Mouse (Mus musculus) hindbrain, embryonic 16.5 days (tissue): ENCODE measurements around the gene Thap3. TPM values are rescaled to one million over a fixed set of nuclear protein-coding genes. Genes with fewer than 3 reads are reported as not detected.
A peak's percentile ranks its signal among the peaks of the same experiment; 100 is the strongest.

ENCODE experiments used
- ATAC-seq: fragments of 200-750 bp; cut with Nextera tagmentation; 2 replicates; pipeline ENCODE4 v1.8.0; 2017; ENCODE audit warnings: moderate TSS enrichment, moderate library complexity
- H3K27ac ChIP-seq: fragments of 300-500 bp; sonication (generic); 2 replicates; pipeline ENCODE4 v1.5.1; 2014; ENCODE audit warnings: low read depth, mild to moderate bottlenecking, control low read depth, low read length, moderate library complexity
- H3K27me3 ChIP-seq: fragments of 300-500 bp; sonication (generic); replicated peaks from 2 replicates; pipeline ENCODE4 v1.6.1; 2014; ENCODE audit warnings: low read length; ENCODE audit not compliant: control insufficient read depth, insufficient read depth
- H3K36me3 ChIP-seq: fragments of 300-500 bp; sonication (generic); 2 replicates; pipeline ENCODE4 v1.6.1; 2014; ENCODE audit warnings: mild to moderate bottlenecking, low read length, moderate library complexity, mixed read lengths; ENCODE audit not compliant: control insufficient read depth, insufficient read depth
- H3K4me1 ChIP-seq: fragments of 300-500 bp; sonication (generic); 2 replicates; pipeline ENCODE4 v1.6.1; 2014; ENCODE audit warnings: low read depth, low read length; ENCODE audit not compliant: control insufficient read depth, insufficient read depth
- H3K4me2 ChIP-seq: fragments of 300-500 bp; sonication (generic); 2 replicates; pipeline ENCODE4 v1.6.1; 2014; ENCODE audit warnings: mild to moderate bottlenecking, low read length, control low read depth, moderate library complexity
- H3K4me3 ChIP-seq: fragments of 300-500 bp; sonication (generic); 2 replicates; pipeline ENCODE4 v1.5.1; 2014; ENCODE audit warnings: mild to moderate bottlenecking, low read length, control low read depth, moderate library complexity
- H3K9ac ChIP-seq: fragments of 300-500 bp; sonication (generic); 2 replicates; pipeline ENCODE4 v1.6.1; 2014; ENCODE audit warnings: low read depth, mild to moderate bottlenecking, control low read depth, low read length, moderate library complexity
- H3K9me3 ChIP-seq: fragments of 300-500 bp; sonication (generic); 2 replicates; pipeline ENCODE4 v1.6.1; 2014; ENCODE audit warnings: mild to moderate bottlenecking, low read length, moderate library complexity; ENCODE audit not compliant: control insufficient read depth
- WGBS: fragments of 180-500 bp; shearing (Covaris S2); extraction: QIAGEN DNeasy Blood & Tissue Kit; methylation state at CpG from one replicate; pipeline ENCODE4 v1.1.7; 2014; 5-methylcytosine and 5-hydroxymethylcytosine counted together
- polyA plus RNA-seq: library from polyadenylated mRNA; unstranded; fragments of >200 nt; fragmentation: Nextera tagmentation; extraction: Ambion mirVana; gene quantifications from 2 replicates; pipeline ENCODE4 v1.2.1, GENCODE M21; 2015

Thap3 gene
- polyA plus RNA-seq, 1 experiment from 2014 or later: 35.7 TPM

DNA sequence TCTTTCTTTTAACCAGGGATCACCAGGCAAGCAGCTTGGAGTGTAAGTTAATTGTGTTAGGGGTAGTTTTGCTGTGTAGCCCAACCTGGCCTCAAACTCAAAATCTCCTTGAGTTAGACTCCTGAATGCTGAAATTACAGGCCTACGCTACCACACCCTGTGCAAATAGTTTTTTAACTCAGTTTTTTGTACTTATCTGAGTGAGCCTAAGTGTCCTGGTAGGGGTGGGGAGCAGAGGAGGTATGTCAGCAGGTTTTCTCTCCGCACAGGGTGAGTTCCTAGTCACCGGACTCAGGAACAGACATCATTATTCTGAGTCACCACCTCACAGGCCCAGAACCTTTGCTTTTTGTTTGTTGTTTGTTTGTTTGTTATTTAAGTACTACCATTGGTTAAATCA, 13.3 kb upstream of the Thap3 start:
- no peaks in the 10 kb centered on the region for H3K9me3 ChIP-seq
- WGBS: 93% methylated on average over 3 of the region's 3 CpGs
- H3K4me3 ChIP-seq: no peak overlapping the region
- H3K27me3 ChIP-seq: peaks cover 8% of the 10 kb centered on the region
- no peak for ATAC-seq
- H3K9ac ChIP-seq: no peak overlapping the region
- H3K36me3 ChIP-seq: no peaks in the 10 kb centered on the region
- H3K4me2 ChIP-seq: no peak overlapping the region
- H3K27ac ChIP-seq: no peak overlapping the region
- H3K4me1 ChIP-seq: peaks cover 7% of the 10 kb centered on the region

DNA sequence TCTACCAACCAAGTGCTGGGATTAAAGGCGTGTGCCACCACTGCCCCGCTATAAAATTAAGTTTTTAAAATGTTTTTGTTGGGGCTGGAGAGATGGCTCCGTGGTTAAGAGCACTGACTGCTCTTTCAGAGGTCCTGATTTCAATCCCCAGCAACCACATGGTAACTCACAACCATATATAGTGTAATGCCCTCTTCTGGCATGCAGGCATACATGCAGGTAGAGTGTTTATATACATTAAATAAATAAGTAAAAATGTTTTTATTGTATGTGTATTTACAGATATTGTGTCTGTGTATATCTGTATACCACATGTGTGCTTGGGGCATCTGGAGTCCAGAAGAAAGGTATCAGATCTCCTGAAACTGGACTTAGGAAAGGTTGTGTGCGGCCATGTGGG, 12.5 kb upstream of the Thap3 start:
- Histone ChIP-seq H3K9me3 (no peaks in the 10 kb centered on the region), H3K4me1 (peaks cover 8% of the 10 kb centered on the region), H3K27me3 (peaks cover 1% of the 10 kb centered on the region; the same call in 1 of the 2 replicates), H3K36me3 (no peaks in the 10 kb centered on the region), H3K27ac (no peak overlapping the region), H3K4me2 (no peak overlapping the region), H3K4me3 (no peak overlapping the region), H3K9ac (no peak overlapping the region)
- 59% methylated on average over 4 of the region's 4 CpGs for WGBS
- ATAC-seq: no peak

- Histone ChIP-seq H3K9ac (no peak overlapping the region), H3K27me3 (no peaks in the 10 kb centered on the region)
Observed at GRCm38 (mm10) chr4:152000906-152001305, 12.1 kb upstream of the Thap3 start.

DNA sequence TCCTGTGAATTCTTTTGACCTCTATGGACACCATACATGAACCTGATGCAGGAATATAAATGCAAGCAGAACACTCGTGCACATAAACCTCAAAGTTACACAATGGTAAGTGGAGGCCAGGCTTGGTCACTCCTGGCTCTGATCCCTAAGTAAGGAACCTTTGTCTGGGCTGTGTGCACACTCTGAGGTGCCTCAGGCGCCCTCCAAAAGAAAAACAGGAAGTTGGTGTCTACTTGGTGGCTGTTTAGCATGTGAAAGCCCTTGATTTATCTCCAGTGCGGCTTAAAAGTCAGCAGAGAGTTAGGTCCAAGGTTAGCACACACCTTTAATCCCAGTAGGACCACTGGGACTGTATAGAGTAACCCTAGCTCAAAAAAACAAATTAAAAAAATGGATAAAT, 10.7 kb upstream of the Thap3 start:
- Histone ChIP-seq H3K4me3 (no peak overlapping the region), H3K4me2 (no peak overlapping the region), H3K9me3 (no peaks in the 10 kb centered on the region), H3K4me1 (peaks cover 10% of the 10 kb centered on the region), H3K9ac (no peak overlapping the region), H3K27me3 (no peaks in the 10 kb centered on the region), H3K27ac (no peak overlapping the region), H3K36me3 (no peaks in the 10 kb centered on the region)
- WGBS: 73% methylated on average over 3 of the region's 3 CpGs
- ATAC-seq: no peak

More at GRCm38 (mm10) chr4:152000906-152001305, 12.1 kb upstream of the Thap3 start:
- Histone ChIP-seq H3K4me2 (no peak overlapping the region), H3K4me1 (peaks cover 8% of the 10 kb centered on the region), H3K4me3 (no peak overlapping the region), H3K27ac (no peak overlapping the region), H3K9me3 (no peaks in the 10 kb centered on the region), H3K36me3 (no peaks in the 10 kb centered on the region)
- no peak for ATAC-seq
- WGBS: 49% methylated on average over 4 of the region's 4 CpGs

DNA sequence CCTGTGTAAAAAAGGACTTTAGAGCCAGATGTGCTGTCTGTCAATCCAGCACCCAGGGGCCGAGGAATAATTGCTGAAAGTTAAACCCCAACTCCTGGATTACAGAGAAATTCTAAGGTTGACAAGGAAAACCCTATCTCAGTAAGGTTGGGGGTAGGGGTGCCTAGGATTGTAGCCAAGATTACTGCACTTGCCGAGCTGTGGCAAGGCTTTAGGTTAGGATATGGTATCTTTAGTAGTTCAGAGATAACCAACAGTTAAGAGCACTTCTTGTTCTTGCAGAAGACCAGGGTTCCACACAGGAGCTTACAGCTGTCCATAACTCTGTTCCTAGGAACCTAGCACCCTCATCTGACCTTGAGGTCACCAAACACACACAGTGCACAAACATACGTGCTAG, 8.9 kb upstream of the Thap3 start:
- H3K4me1 ChIP-seq: peaks cover 20% of the 10 kb centered on the region
- H3K9me3 ChIP-seq: no peaks in the 10 kb centered on the region
- no peaks in the 10 kb centered on the region for H3K27me3 ChIP-seq
- H3K4me3 ChIP-seq: no peak overlapping the region; the same call in 1 of the 2 replicates
- no peak overlapping the region for H3K27ac ChIP-seq
- no peaks in the 10 kb centered on the region for H3K36me3 ChIP-seq
- H3K4me2 ChIP-seq: peak overlapping the region; percentile 71
- no peak overlapping the region for H3K9ac ChIP-seq
- ATAC-seq: no peak
- 76% methylated on average over 3 of the region's 3 CpGs for WGBS

- 4% methylated on average over 13 of the region's 13 CpGs for WGBS
- no peak for ATAC-seq
- Histone ChIP-seq H3K4me1 (peaks cover 20% of the 10 kb centered on the region), H3K4me2 (peak overlapping the region; percentile 71), H3K27ac (peak overlapping the region; percentile 90), H3K9me3 (no peaks in the 10 kb centered on the region), H3K27me3 (no peaks in the 10 kb centered on the region), H3K36me3 (peaks cover 7% of the 10 kb centered on the region), H3K9ac (peak overlapping the region; percentile 82), H3K4me3 (peak overlapping the region; percentile 99)
Observed at GRCm38 (mm10) chr4:151996951-151997222, 8.1 kb upstream of the Thap3 start.

GRCm38 (mm10) chr4:151996173-151996950, 7.6 kb upstream of the Thap3 start, which contains the start of gene Phf13:
Gene Phf13, minus strand, starts transcription at chr4:151996258.
- H3K9ac ChIP-seq: peak within 1 kb of the TSS; percentile 95
- peak within 1 kb of the TSS; percentile 90 for H3K27ac ChIP-seq
- WGBS: under 1% methylated on average over 87 of the region's 94 CpGs
- H3K36me3 ChIP-seq: peaks cover 11% of the 10 kb centered on the region
- peak within 1 kb of the TSS; percentile 99 for H3K4me3 ChIP-seq
- peak; percentile 98 for ATAC-seq
- no peaks in the 10 kb centered on the region for H3K9me3 ChIP-seq
- H3K4me2 ChIP-seq: peak within 1 kb of the TSS; percentile 88
- peaks cover 20% of the 10 kb centered on the region for H3K4me1 ChIP-seq
- no peaks in the 10 kb centered on the region for H3K27me3 ChIP-seq

DNA sequence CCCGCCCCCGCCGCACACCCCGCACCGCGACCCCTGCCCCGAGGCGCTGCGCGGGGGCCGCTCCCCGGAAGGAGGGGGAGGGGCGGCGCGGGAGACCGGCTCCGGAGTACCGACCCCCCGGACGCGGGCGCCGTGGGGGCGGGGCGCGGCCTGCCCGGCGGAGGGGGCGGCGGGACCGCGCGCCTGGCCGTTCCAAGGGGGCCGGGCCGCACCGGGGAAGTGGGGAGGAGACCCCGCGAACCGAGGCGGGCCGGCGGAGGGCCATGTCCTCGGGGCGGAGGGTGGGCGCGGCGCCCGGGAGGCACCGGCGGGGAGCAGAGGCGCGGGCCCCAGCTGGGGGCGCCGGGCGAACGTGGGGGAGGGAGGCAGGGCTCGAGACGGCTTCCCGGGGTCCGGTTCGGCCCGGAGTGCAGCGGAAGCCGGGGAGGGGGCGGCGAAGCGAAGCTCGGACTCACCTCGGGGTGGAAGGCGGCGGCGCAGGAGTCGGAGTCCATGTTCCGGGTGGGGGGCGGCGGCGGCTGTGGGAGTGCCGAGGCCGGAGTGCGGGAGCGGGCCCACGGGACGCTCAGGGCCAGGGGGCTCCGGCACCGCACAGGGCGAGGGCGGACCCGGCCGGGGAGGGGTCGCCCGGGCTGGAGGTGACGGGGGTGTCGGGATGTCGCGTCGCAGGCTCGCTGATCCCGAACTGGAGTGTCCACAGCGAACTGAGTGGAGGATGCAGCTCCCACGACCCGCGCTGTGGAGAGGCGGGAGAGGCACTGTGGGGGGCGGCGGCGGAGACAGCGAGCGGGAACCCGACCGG, 6.8 kb upstream of the Thap3 start:
- H3K9me3 ChIP-seq: no peaks in the 10 kb centered on the region
- H3K4me2 ChIP-seq: peak overlapping the region; percentile 88
- H3K36me3 ChIP-seq: peaks cover 19% of the 10 kb centered on the region
- under 1% methylated on average over 61 of the region's 111 CpGs for WGBS
- peak overlapping the region; percentile 99 for H3K4me3 ChIP-seq
- H3K4me1 ChIP-seq: peaks cover 20% of the 10 kb centered on the region
- no peak for ATAC-seq
- no peaks in the 10 kb centered on the region for H3K27me3 ChIP-seq
- H3K27ac ChIP-seq: peak overlapping the region; percentile 77
- peak overlapping the region; percentile 95 for H3K9ac ChIP-seq
